Mouse (Mus musculus) cortical plate, adult 2 months (tissue): ENCODE results near the gene Brsk1.

Source experiments
- CTCF ChIP-seq: fragments of 200-500 bp; IDR thresholded peaks from 2 replicates; pipeline ENCODE4 v1.5.1; 2011; ENCODE audit warnings: mild to moderate bottlenecking, control low read depth, low read length; ENCODE audit not compliant: insufficient read depth; ENCODE audit errors: extremely low read depth
- POLR2A ChIP-seq: fragments of 200-500 bp; IDR thresholded peaks from 2 replicates; pipeline ENCODE4 v1.6.1; 2011; ENCODE audit warnings: mild to moderate bottlenecking, low read length, control low read depth; ENCODE audit not compliant: insufficient read depth; ENCODE audit errors: extremely low read depth

- TF ChIP-seq CTCF (no peak), POLR2A (no peak)
Measured at GRCm38 (mm10) chr7:4731090-4731489, 40.7 kb downstream of the Brsk1 start.
